Mouse (Mus musculus) spleen, adult 2 months (tissue): ENCODE measurements around the gene Gapvd1. TPM values are rescaled to one million over a fixed set of nuclear protein-coding genes. Genes with fewer than 3 reads are reported as not detected.
A peak's percentile ranks its signal among the peaks of the same experiment; 100 is the strongest.

Experiments
- DNase-seq, 2 experiments: peaks; one replicate each; pipeline versions ENCODE4 v3.0.0 to v3.0.0-alpha.2; 2012 to 2021; ENCODE audit warnings: low spot score in 2 of 2, low read depth in 1 of 2
- H3K27ac ChIP-seq: fragments of 200-500 bp; 2 replicates; pipeline ENCODE4 v1.5.1; 2012; ENCODE audit warnings: low read length, inconsistent platforms; ENCODE audit not compliant: insufficient read depth
- H3K27me3 ChIP-seq: fragments of 200-500 bp; 2 replicates; pipeline ENCODE4 v1.6.1; 2012; ENCODE audit warnings: mild to moderate bottlenecking, moderate library complexity, low read length, inconsistent platforms; ENCODE audit not compliant: control insufficient read depth, insufficient read depth
- H3K36me3 ChIP-seq: fragments of 200-500 bp; 2 replicates; pipeline ENCODE4 v1.6.1; 2012; ENCODE audit warnings: mild to moderate bottlenecking, low read length, inconsistent platforms; ENCODE audit not compliant: control insufficient read depth, insufficient read depth
- H3K4me1 ChIP-seq: fragments of 200-500 bp; 2 replicates; pipeline ENCODE4 v1.6.1; 2011; ENCODE audit warnings: inconsistent platforms; ENCODE audit not compliant: control insufficient read depth, insufficient read depth, insufficient read length
- H3K4me3 ChIP-seq: fragments of 200-500 bp; 2 replicates; pipeline ENCODE4 v1.5.1; 2011; ENCODE audit warnings: mild to moderate bottlenecking, inconsistent platforms; ENCODE audit not compliant: insufficient read depth, insufficient read length; ENCODE audit errors: extremely low read depth
- CTCF ChIP-seq: fragments of 200-500 bp; IDR thresholded peaks from 2 replicates; pipeline ENCODE4 v1.5.1; 2011; ENCODE audit warnings: mild to moderate bottlenecking, inconsistent platforms; ENCODE audit not compliant: insufficient read depth, insufficient read length, insufficient replicate concordance; ENCODE audit errors: extremely low read depth
- POLR2A ChIP-seq: fragments of 200-500 bp; IDR thresholded peaks from 2 replicates; pipeline ENCODE4 v1.6.1; 2011; ENCODE audit warnings: low read depth, low read length, inconsistent platforms
- WGBS: fragments of 180-500 bp; shearing (Covaris S2); methylation state at CpG from one replicate; pipeline ENCODE4 v1.1.7; 2018; 5-methylcytosine and 5-hydroxymethylcytosine counted together
- polyA plus RNA-seq: library from polyadenylated mRNA; depleted of rRNA; stranded (reverse); fragments of >200 nt; gene quantifications from 2 replicates; pipeline ENCODE4 v1.2.3, GENCODE M21; 2012

The Gapvd1 gene
- polyA plus RNA-seq, 1 experiment, result 15.3 TPM

- Histone ChIP-seq H3K27ac (no peak overlapping the region), H3K27me3 (no peaks in the 10 kb centered on the region), H3K4me1 (peaks cover 4% of the 10 kb centered on the region), H3K4me3 (peak overlapping the region; percentile 17; the same call in 1 of the 2 replicates), H3K36me3 (no peaks in the 10 kb centered on the region)
- 11% methylated on average over 37 of the region's 37 CpGs for WGBS
- DNase-seq, result peak; percentile 22 to 80
- TF ChIP-seq POLR2A (no peak), CTCF (peak; percentile 84)
These were observed 115.9 kb downstream of the Gapvd1 start for GRCm38 (mm10) chr2:34638955-34639650.

- 92% methylated on average over 14 of the region's 14 CpGs for WGBS
- no peak for DNase-seq
- TF ChIP-seq CTCF (no peak), POLR2A (no peak)
These were observed 119.5 kb downstream of the Gapvd1 start for GRCm38 (mm10) chr2:34635249-34636165.

GRCm38 (mm10) chr2:34632051-34632450, 123.0 kb downstream of the Gapvd1 start:
- 90% methylated on average over 12 of the region's 12 CpGs for WGBS
- Histone ChIP-seq H3K27ac (no peak overlapping the region), H3K27me3 (no peaks in the 10 kb centered on the region), H3K4me1 (no peaks in the 10 kb centered on the region), H3K4me3 (no peak overlapping the region), H3K36me3 (no peaks in the 10 kb centered on the region)
- no peak for TF ChIP-seq CTCF
- TF ChIP-seq POLR2A, result no peak
- DNase-seq, result no peak

More at GRCm38 (mm10) chr2:34635249-34636165, 119.5 kb downstream of the Gapvd1 start:
- no peaks in the 10 kb centered on the region for H3K36me3 ChIP-seq
- H3K27ac ChIP-seq, result no peak overlapping the region
- H3K4me3 ChIP-seq, result no peak overlapping the region
- peaks cover 4% of the 10 kb centered on the region for H3K4me1 ChIP-seq
- H3K27me3 ChIP-seq, result no peaks in the 10 kb centered on the region

GRCm38 (mm10) chr2:34630445-34630844, 124.6 kb downstream of the Gapvd1 start:
- Histone ChIP-seq H3K27ac (no peak overlapping the region), H3K36me3 (peaks cover under 1% of the 10 kb centered on the region; the same call in 1 of the 2 replicates), H3K27me3 (no peaks in the 10 kb centered on the region), H3K4me1 (no peaks in the 10 kb centered on the region), H3K4me3 (no peak overlapping the region)
- DNase-seq, result no peak
- 96% methylated on average over 6 of the region's 6 CpGs for WGBS
- TF ChIP-seq POLR2A (no peak), CTCF (no peak)

GRCm38 (mm10) chr2:34629758-34630157, 125.3 kb downstream of the Gapvd1 start:
- no peak overlapping the region for H3K27ac ChIP-seq
- no peak overlapping the region for H3K4me3 ChIP-seq
- H3K4me1 ChIP-seq, result no peaks in the 10 kb centered on the region
- DNase-seq, result no peak
- no peaks in the 10 kb centered on the region for H3K27me3 ChIP-seq
- peaks cover 2% of the 10 kb centered on the region; the same call in 1 of the 2 replicates for H3K36me3 ChIP-seq
- no peak for TF ChIP-seq CTCF
- TF ChIP-seq POLR2A, result no peak
- WGBS, result 79% methylated on average over 7 of the region's 7 CpGs

GRCm38 (mm10) chr2:34628903-34629540, 126.0 kb downstream of the Gapvd1 start:
- H3K4me1 ChIP-seq, result no peaks in the 10 kb centered on the region
- peaks cover 7% of the 10 kb centered on the region for H3K36me3 ChIP-seq
- H3K27me3 ChIP-seq, result no peaks in the 10 kb centered on the region
- TF ChIP-seq POLR2A, result no peak
- TF ChIP-seq CTCF, result no peak
- no peak overlapping the region for H3K27ac ChIP-seq
- H3K4me3 ChIP-seq, result no peak overlapping the region
- WGBS, result 61% methylated on average over 4 of the region's 4 CpGs
- no peak for DNase-seq
